17 mouse cellular contexts compared by ENCODE assay signal in genomic region chr1:153803530-153803929, GRCm38 (mm10). TPM values are rescaled to one million over a fixed set of nuclear protein-coding genes. Genes with fewer than 3 reads are reported as not detected.
DNase-seq lines count a peak whose midpoint lies in the region; ATAC-seq and TF ChIP-seq lines count a peak whose summit lies in the region.
"Had no signal": no experiment of that assay in that cellular context is flagged by ENCODE, and none has a peak within 500 bp of the region (broad histone marks: within the 10 kb centered on the region; RNA-seq: fewer than 3 reads in every experiment).

No protein-coding gene starts in this region.

- H3K4me2 ChIP-seq in lung, postnatal 0 days (replicated peaks; ENCODE audit: low read depth, low read length) = no peak overlapping the region
- no peak overlapping the region for H3K4me2 ChIP-seq in forebrain, embryonic 11.5 days (ENCODE audit: low read depth, low read length, severe bottlenecking)
- H3K4me2 ChIP-seq: hindbrain, embryonic 14.5 days; neural tube, embryonic 15.5 days; stomach, embryonic 15.5 days had no signal

- no peaks in the 10 kb centered on the region for H3K36me3 ChIP-seq in lung, postnatal 0 days (ENCODE audit: insufficient read depth, low read length)
- no peaks in the 10 kb centered on the region for H3K36me3 ChIP-seq in forebrain, embryonic 11.5 days (ENCODE audit: control insufficient read depth, insufficient read depth, low read length)
- H3K36me3 ChIP-seq: neural tube, embryonic 15.5 days; stomach, embryonic 15.5 days had no signal

- peaks cover 5% of the 10 kb centered on the region; the same call in 1 of the 2 replicates for H3K4me1 ChIP-seq in lung, postnatal 0 days (ENCODE audit: insufficient read depth, low read depth, low read length)
- no peaks in the 10 kb centered on the region for H3K4me1 ChIP-seq in forebrain, embryonic 11.5 days (replicated peaks; ENCODE audit: control insufficient read depth, insufficient read depth, low read length)
- H3K4me1 ChIP-seq: neural tube, embryonic 15.5 days; stomach, embryonic 15.5 days had no signal

- peak overlapping the region; percentile 62; the same call in 1 of the 2 replicates for H3K27ac ChIP-seq in gastrocnemius, adult 2 months
- peak overlapping the region; percentile 1; the same call in 1 of the 2 replicates for H3K27ac ChIP-seq in lung, postnatal 0 days (ENCODE audit: low read length)
- H3K27ac ChIP-seq in forebrain, embryonic 11.5 days (ENCODE audit: low read depth, low read length) = no peak overlapping the region
- H3K27ac ChIP-seq: hindbrain, embryonic 14.5 days; neural tube, embryonic 15.5 days; stomach, embryonic 15.5 days had no signal

- no peak overlapping the region for H3K9ac ChIP-seq in lung, postnatal 0 days (replicated peaks; ENCODE audit: low read depth)
- H3K9ac ChIP-seq in forebrain, embryonic 11.5 days (ENCODE audit: low read length) = no peak overlapping the region
- H3K9ac ChIP-seq: hindbrain, embryonic 14.5 days; neural tube, embryonic 15.5 days; stomach, embryonic 15.5 days had no signal

- H3K4me3 ChIP-seq in gastrocnemius, adult 2 months = no peak overlapping the region
- H3K4me3 ChIP-seq in lung, postnatal 0 days (ENCODE audit: low read depth, low read length) = no peak overlapping the region
- no peak overlapping the region for H3K4me3 ChIP-seq in forebrain, embryonic 11.5 days (ENCODE audit: low read depth, low read length)
- H3K4me3 ChIP-seq: neural tube, embryonic 15.5 days; stomach, embryonic 15.5 days had no signal

- H3K27me3 ChIP-seq in lung, postnatal 0 days (replicated peaks; ENCODE audit: insufficient read depth, low read length) = no peaks in the 10 kb centered on the region
- H3K27me3 ChIP-seq in forebrain, embryonic 11.5 days (ENCODE audit: control insufficient read depth, insufficient read depth, low read length) = no peaks in the 10 kb centered on the region
- H3K27me3 ChIP-seq: neural tube, embryonic 15.5 days; stomach, embryonic 15.5 days had no signal

- 79% methylated on average over 8 of the region's 8 CpGs for WGBS in lung, postnatal 0 days
- WGBS in forebrain, embryonic 11.5 days = 57% methylated on average over 8 of the region's 8 CpGs

- H3K9me3 ChIP-seq in lung, postnatal 0 days (ENCODE audit: low read length) = no peaks in the 10 kb centered on the region
- no peaks in the 10 kb centered on the region for H3K9me3 ChIP-seq in forebrain, embryonic 11.5 days (ENCODE audit: control insufficient read depth, low read length)
- H3K9me3 ChIP-seq: neural tube, embryonic 15.5 days; stomach, embryonic 15.5 days had no signal

- intact Hi-C loops in gastrocnemius, adult 2 months (cut with DNase I) = no loop called here

- TF ChIP-seq CTCF in gastrocnemius, adult 2 months (IDR thresholded peaks at IDR 0.05) = no peak
- TF ChIP-seq CTCF in lung, postnatal 0 days (IDR thresholded peaks at IDR 0.05) = no peak

- no peak for ATAC-seq in lung, postnatal 0 days
- peak; percentile 72 for ATAC-seq in common myeloid progenitor, adult 5-6 weeks (replicated peaks; ENCODE audit: low read depth, poor library complexity, severe bottlenecking)
- ATAC-seq in forebrain, embryonic 11.5 days (replicated peaks; ENCODE audit: low FRiP score) = no peak

- no peak for TF ChIP-seq EP300 in lung, postnatal 0 days (IDR thresholded peaks at IDR 0.05)

- DNase-seq in gastrocnemius, adult 2 months = no peak
- no peak for DNase-seq in gastrocnemius, postnatal 4 days (ENCODE audit: low spot score in 2 of 2)
- no peak for DNase-seq in lung, postnatal 0 days (ENCODE audit: low spot score)
- DNase-seq in lung, postnatal 4 days = no peak
- DNase-seq in skeletal muscle tissue, adult 2 months (ENCODE audit: low read depth, low spot score) = peak; percentile 21
- DNase-seq in thymus, adult 18-20 months = no peak
- DNase-seq in forebrain, embryonic 11.5 days (ENCODE audit: low spot score) = no peak
- DNase-seq: adrenal gland, adult 8-10 months; cerebellum, adult 9-10 months; kidney, adult 11 months; right cerebral cortex, adult 18-20 months; thymus, postnatal 4 days had no signal

RNA-seq across cellular contexts. Expression of gene Rgsl1, which starts 40.4 kb away (rescaled TPM):
- total RNA-seq in gastrocnemius, adult 2 months (2021) = under 1 TPM in 1 of 2 experiments, not detected in 1; 0.18 TPM
- under 1 TPM; 0.13 to 0.27 TPM for total RNA-seq in gastrocnemius, postnatal 4 days (2021)
- polyA plus RNA-seq in lung, postnatal 0 days (2015; fragmentation: Nextera tagmentation; extraction: Ambion mirVana) = 0.07 and 0.10 TPM in 2 replicates
- not detected in 2 replicates for total RNA-seq in common myeloid progenitor, adult 5-6 weeks (2017)
- not detected in 2 replicates for polyA plus RNA-seq in forebrain, embryonic 11.5 days (2014; fragmentation: Nextera tagmentation; extraction: Ambion mirVana)
- polyA plus RNA-seq: heart, embryonic 14.5 days had no signal

RNA-seq across cellular contexts. Expression of gene Rnasel, which starts 54.3 kb away (rescaled TPM):
- 1 to 10 TPM in 1 of 2 experiments, under 1 TPM in 1; 0.92 to 1.1 TPM for total RNA-seq in gastrocnemius, adult 2 months (2021)
- 10 to 100 TPM; 15.2 to 15.9 TPM for total RNA-seq in gastrocnemius, postnatal 4 days (2021)
- polyA plus RNA-seq in lung, postnatal 0 days (2015; fragmentation: Nextera tagmentation; extraction: Ambion mirVana) = 13.1 and 16.6 TPM in 2 replicates
- 50.9 and 71.5 TPM in 2 replicates for total RNA-seq in common myeloid progenitor, adult 5-6 weeks (2017)
- 19.3 and 19.5 TPM in 2 replicates for polyA plus RNA-seq in forebrain, embryonic 11.5 days (2014; fragmentation: Nextera tagmentation; extraction: Ambion mirVana)

Comparison
In these comparisons a context has a peak if more than half of its experiments do, and no peak if none do; other contexts are left out.
1. RNA of gene Rnasel, which starts 54.3 kb away (total RNA-seq): 50.9 to 71.5 TPM in common myeloid progenitor, adult 5-6 weeks and 15.2 to 15.9 TPM in gastrocnemius, postnatal 4 days; 0.92 to 1.1 TPM in gastrocnemius, adult 2 months; every median in the first group is over 4 times any median in the second.